Mouse (Mus musculus): ENCODE measurements around the gene Ccdc173.

- TF ChIP-seq POLR2A (IDR thresholded peaks at IDR 0.05; ENCODE audit: control insufficient read depth, low read depth, low read length) (no peak), CTCF (IDR thresholded peaks at IDR 0.05; ENCODE audit: control insufficient read depth, insufficient read depth, insufficient replicate concordance, low read depth, low read length) (no peak)
These were observed 10.6 kb downstream of the Ccdc173 start for GRCm38 (mm10) chr2:69778836-69779177.
